Mouse (Mus musculus): ENCODE results near the gene Zmiz1.

DNA sequence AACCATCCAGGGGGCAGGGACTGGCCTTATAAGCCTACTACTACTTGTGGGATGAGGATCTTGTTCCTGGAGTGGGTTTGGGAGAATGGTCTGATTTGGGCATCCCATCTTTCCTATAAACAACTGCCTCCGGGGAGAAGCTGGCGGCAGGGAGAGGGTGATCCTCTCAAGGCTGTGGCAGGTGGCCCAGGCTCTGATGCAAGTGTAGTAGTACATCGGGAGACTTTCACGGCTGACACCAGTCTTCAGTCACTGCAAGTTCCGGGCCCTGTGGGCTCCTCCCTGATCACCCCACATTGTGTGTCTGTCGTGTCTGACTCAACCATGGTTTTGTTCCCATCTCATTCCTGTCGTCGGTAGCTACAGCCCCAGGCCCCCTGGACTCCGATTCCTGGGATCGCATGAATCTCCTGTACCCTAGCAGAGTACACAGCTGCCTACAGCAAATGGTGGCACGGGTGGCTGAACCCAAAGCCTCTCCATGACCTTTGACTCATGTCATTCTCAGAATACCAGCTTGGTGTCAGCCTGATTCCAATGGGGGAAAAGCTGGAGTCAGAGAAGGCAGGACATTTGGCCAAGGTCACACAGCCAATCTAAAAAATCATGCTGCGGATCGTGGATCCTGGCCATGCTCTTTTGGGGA, 49.2 kb downstream of the Zmiz1 start:
- TF ChIP-seq CTCF (IDR thresholded peaks at IDR 0.05; ENCODE audit: low read depth, low read length) (no peak), POLR2AphosphoS5 (IDR thresholded peaks at IDR 0.05; ENCODE audit: insufficient replicate concordance, low read depth, low read length) (no peak), GATA1 (IDR thresholded peaks at IDR 0.05; ENCODE audit: borderline replicate concordance, low read length) (no peak), TAL1 (conservative IDR thresholded peaks at IDR 0.05; ENCODE audit: low read depth, low read length) (no peak), GATA2 (IDR thresholded peaks at IDR 0.05; ENCODE audit: borderline replicate concordance, low read depth, low read length) (no peak)

Data from G1E (cell line).